Mouse (Mus musculus): ENCODE results near the gene Ikzf1. TPM values are rescaled to one million over a fixed set of nuclear protein-coding genes. Genes with fewer than 3 reads are reported as not detected.

The Ikzf1 gene
- total and polyA plus RNA-seq, 3 experiments, result 1.8 to 3.7 (median 2.0) TPM

GRCm38 (mm10) chr11:11766105-11766504, 81.3 kb downstream of the Ikzf1 start:
- peak in 1 of 2 experiments; percentile 41 for DNase-seq
- Histone ChIP-seq H3K4me3 (no peak overlapping the region), H3K27ac (no peak overlapping the region), H3K36me3 (ENCODE audit: control insufficient read depth, insufficient read depth, low read length) (no peaks in the 10 kb centered on the region), H3K9ac (ENCODE audit: low read depth, low read length) (no peak overlapping the region), H3K79me2 (replicated peaks; ENCODE audit: control insufficient read depth, insufficient read depth, low read length) (no peaks in the 10 kb centered on the region), H3K4me1 (ENCODE audit: control insufficient read depth, insufficient read depth, low read length) (no peaks in the 10 kb centered on the region), H3K27me3 (ENCODE audit: control insufficient read depth, insufficient read depth, low read length) (no peaks in the 10 kb centered on the region)
- intact Hi-C loops (cut with DNase I), result no loop called here
- 67% methylated on average over 1 of the region's 1 CpGs for WGBS
- TF ChIP-seq CTCF (IDR thresholded peaks at IDR 0.05) (no peak), POLR2A (IDR thresholded peaks at IDR 0.05; ENCODE audit: insufficient read depth, low read depth, low read length) (no peak), EP300 (IDR thresholded peaks at IDR 0.05; ENCODE audit: insufficient read depth, low read depth, low read length) (no peak)

- H3K36me3 ChIP-seq (ENCODE audit: control insufficient read depth, insufficient read depth, low read length), result no peaks in the 10 kb centered on the region
- DNase-seq, result no peak
- H3K4me3 ChIP-seq, result no peak overlapping the region
- H3K9ac ChIP-seq (ENCODE audit: low read depth, low read length), result no peak overlapping the region
- intact Hi-C loops (cut with DNase I), result no loop called here
- TF ChIP-seq CTCF (IDR thresholded peaks at IDR 0.05), result no peak
- TF ChIP-seq POLR2A (IDR thresholded peaks at IDR 0.05; ENCODE audit: insufficient read depth, low read depth, low read length), result no peak
- TF ChIP-seq EP300 (IDR thresholded peaks at IDR 0.05; ENCODE audit: insufficient read depth, low read depth, low read length), result no peak
- H3K27ac ChIP-seq, result no peak overlapping the region
- no peaks in the 10 kb centered on the region for H3K79me2 ChIP-seq (replicated peaks; ENCODE audit: control insufficient read depth, insufficient read depth, low read length)
- H3K4me1 ChIP-seq (ENCODE audit: control insufficient read depth, insufficient read depth, low read length), result no peaks in the 10 kb centered on the region
- H3K27me3 ChIP-seq (ENCODE audit: control insufficient read depth, insufficient read depth, low read length), result no peaks in the 10 kb centered on the region
Measured at GRCm38 (mm10) chr11:11766736-11767135, 81.9 kb downstream of the Ikzf1 start.

- 80% methylated on average over 2 of the region's 2 CpGs for WGBS
- Histone ChIP-seq H3K9ac (ENCODE audit: low read depth, low read length) (no peak overlapping the region), H3K27ac (no peak overlapping the region), H3K27me3 (ENCODE audit: control insufficient read depth, insufficient read depth, low read length) (no peaks in the 10 kb centered on the region), H3K4me3 (no peak overlapping the region), H3K79me2 (replicated peaks; ENCODE audit: control insufficient read depth, insufficient read depth, low read length) (no peaks in the 10 kb centered on the region), H3K36me3 (ENCODE audit: control insufficient read depth, insufficient read depth, low read length) (no peaks in the 10 kb centered on the region), H3K4me1 (ENCODE audit: control insufficient read depth, insufficient read depth, low read length) (no peaks in the 10 kb centered on the region)
- TF ChIP-seq POLR2A (IDR thresholded peaks at IDR 0.05; ENCODE audit: insufficient read depth, low read depth, low read length), result no peak
- DNase-seq, result no peak
- intact Hi-C loops (cut with DNase I), result no loop called here
Measured at GRCm38 (mm10) chr11:11768057-11768456, 83.3 kb downstream of the Ikzf1 start.

- 88% methylated on average over 20 of the region's 20 CpGs for WGBS
- no peak overlapping the region for H3K4me3 ChIP-seq
Measured at GRCm38 (mm10) chr11:11769281-11769680, 84.5 kb downstream of the Ikzf1 start.

GRCm38 (mm10) chr11:11770691-11771090, 85.9 kb downstream of the Ikzf1 start:
- H3K36me3 ChIP-seq (ENCODE audit: control insufficient read depth, insufficient read depth, low read length), result no peaks in the 10 kb centered on the region
- 90% methylated on average over 3 of the region's 3 CpGs for WGBS
- H3K27me3 ChIP-seq (ENCODE audit: control insufficient read depth, insufficient read depth, low read length), result no peaks in the 10 kb centered on the region
- no peak overlapping the region for H3K4me3 ChIP-seq
- no peak overlapping the region for H3K9ac ChIP-seq (ENCODE audit: low read depth, low read length)
- TF ChIP-seq CTCF (IDR thresholded peaks at IDR 0.05) (no peak), EP300 (IDR thresholded peaks at IDR 0.05; ENCODE audit: insufficient read depth, low read depth, low read length) (no peak), POLR2A (IDR thresholded peaks at IDR 0.05; ENCODE audit: insufficient read depth, low read depth, low read length) (no peak)
- no peaks in the 10 kb centered on the region for H3K79me2 ChIP-seq (replicated peaks; ENCODE audit: control insufficient read depth, insufficient read depth, low read length)
- DNase-seq, result no peak
- no peaks in the 10 kb centered on the region for H3K4me1 ChIP-seq (ENCODE audit: control insufficient read depth, insufficient read depth, low read length)
- no peak overlapping the region for H3K27ac ChIP-seq
- intact Hi-C loops (cut with DNase I), result no loop called here

More at GRCm38 (mm10) chr11:11769281-11769680, 84.5 kb downstream of the Ikzf1 start:
- no peaks in the 10 kb centered on the region for H3K27me3 ChIP-seq (ENCODE audit: control insufficient read depth, insufficient read depth, low read length)
- TF ChIP-seq POLR2A (IDR thresholded peaks at IDR 0.05; ENCODE audit: insufficient read depth, low read depth, low read length) (no peak), EP300 (IDR thresholded peaks at IDR 0.05; ENCODE audit: insufficient read depth, low read depth, low read length) (no peak), CTCF (IDR thresholded peaks at IDR 0.05) (no peak)
- intact Hi-C loops (cut with DNase I), result no loop called here
- H3K79me2 ChIP-seq (replicated peaks; ENCODE audit: control insufficient read depth, insufficient read depth, low read length), result no peaks in the 10 kb centered on the region
- no peak overlapping the region for H3K27ac ChIP-seq
- no peaks in the 10 kb centered on the region for H3K36me3 ChIP-seq (ENCODE audit: control insufficient read depth, insufficient read depth, low read length)
- DNase-seq, result no peak
- no peaks in the 10 kb centered on the region for H3K4me1 ChIP-seq (ENCODE audit: control insufficient read depth, insufficient read depth, low read length)
- H3K9ac ChIP-seq (ENCODE audit: low read depth, low read length), result no peak overlapping the region

GRCm38 (mm10) chr11:11772196-11772595, 87.4 kb downstream of the Ikzf1 start:
- 77% methylated on average over 4 of the region's 4 CpGs for WGBS
- no peak overlapping the region for H3K27ac ChIP-seq
- H3K27me3 ChIP-seq (ENCODE audit: control insufficient read depth, insufficient read depth, low read length), result no peaks in the 10 kb centered on the region
- no peak for TF ChIP-seq CTCF (IDR thresholded peaks at IDR 0.05)
- TF ChIP-seq POLR2A (IDR thresholded peaks at IDR 0.05; ENCODE audit: insufficient read depth, low read depth, low read length), result no peak
- no peak for TF ChIP-seq EP300 (IDR thresholded peaks at IDR 0.05; ENCODE audit: insufficient read depth, low read depth, low read length)
- H3K79me2 ChIP-seq (replicated peaks; ENCODE audit: control insufficient read depth, insufficient read depth, low read length), result no peaks in the 10 kb centered on the region
- no peaks in the 10 kb centered on the region for H3K36me3 ChIP-seq (ENCODE audit: control insufficient read depth, insufficient read depth, low read length)
- intact Hi-C loops (cut with DNase I), result no loop called here
- no peak overlapping the region for H3K4me3 ChIP-seq
- no peak overlapping the region for H3K9ac ChIP-seq (ENCODE audit: low read depth, low read length)
- no peak for DNase-seq
- H3K4me1 ChIP-seq (ENCODE audit: control insufficient read depth, insufficient read depth, low read length), result no peaks in the 10 kb centered on the region
